Mouse (Mus musculus): Measurements from ENCODE around the gene Atp2a1.

DNA sequence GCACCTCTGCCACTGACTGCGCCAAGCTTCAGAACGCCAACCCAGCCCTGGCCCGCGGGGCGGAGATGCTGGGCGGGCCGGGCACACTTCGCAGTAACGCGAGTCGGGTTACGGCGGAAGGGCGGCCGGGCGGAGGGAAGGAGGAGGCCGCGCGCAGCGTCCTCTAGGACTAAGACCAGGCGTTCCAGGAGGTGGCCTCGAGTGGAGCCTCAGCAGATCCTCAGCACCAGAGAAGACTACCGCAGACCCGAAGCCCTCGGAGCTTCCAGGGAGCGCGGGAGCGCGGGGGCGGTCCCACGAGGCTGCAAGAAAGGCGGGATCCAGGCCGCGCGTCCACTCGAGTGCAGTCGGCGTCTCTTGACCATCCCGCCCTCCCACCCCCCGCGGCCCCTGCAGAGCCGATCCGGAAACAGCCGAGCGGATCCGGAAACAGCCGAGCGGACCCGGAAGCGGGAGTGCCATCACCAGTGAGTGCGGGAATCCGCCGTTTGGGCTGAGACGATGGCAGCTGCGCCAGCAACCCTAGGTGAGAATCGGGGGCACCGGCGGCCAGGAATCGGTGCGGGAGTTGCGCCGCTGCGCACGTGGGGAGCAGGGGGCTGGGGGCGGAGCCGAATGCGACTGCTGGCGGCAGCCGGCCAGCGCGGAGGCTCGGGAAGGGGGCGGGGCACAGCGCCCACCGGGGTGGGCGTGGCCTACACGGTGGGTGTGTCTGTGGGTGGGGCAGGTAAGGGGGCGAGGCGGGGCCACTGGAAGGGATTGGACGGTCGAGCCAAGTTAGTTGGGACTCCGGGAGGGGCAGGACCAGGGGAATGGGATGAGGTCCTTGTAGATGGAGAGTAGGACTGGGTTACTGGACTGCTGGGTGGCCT, 34.0 kb downstream of the Atp2a1 start, which contains the start of gene Rabep2:
- TF ChIP-seq CTCF (IDR thresholded peaks at IDR 0.05; ENCODE audit: low read depth) (no peak), EP300 (IDR thresholded peaks at IDR 0.05; ENCODE audit: low read depth) (no peak)
